Mouse (Mus musculus): ENCODE data around the gene Efcab14.

DNA sequence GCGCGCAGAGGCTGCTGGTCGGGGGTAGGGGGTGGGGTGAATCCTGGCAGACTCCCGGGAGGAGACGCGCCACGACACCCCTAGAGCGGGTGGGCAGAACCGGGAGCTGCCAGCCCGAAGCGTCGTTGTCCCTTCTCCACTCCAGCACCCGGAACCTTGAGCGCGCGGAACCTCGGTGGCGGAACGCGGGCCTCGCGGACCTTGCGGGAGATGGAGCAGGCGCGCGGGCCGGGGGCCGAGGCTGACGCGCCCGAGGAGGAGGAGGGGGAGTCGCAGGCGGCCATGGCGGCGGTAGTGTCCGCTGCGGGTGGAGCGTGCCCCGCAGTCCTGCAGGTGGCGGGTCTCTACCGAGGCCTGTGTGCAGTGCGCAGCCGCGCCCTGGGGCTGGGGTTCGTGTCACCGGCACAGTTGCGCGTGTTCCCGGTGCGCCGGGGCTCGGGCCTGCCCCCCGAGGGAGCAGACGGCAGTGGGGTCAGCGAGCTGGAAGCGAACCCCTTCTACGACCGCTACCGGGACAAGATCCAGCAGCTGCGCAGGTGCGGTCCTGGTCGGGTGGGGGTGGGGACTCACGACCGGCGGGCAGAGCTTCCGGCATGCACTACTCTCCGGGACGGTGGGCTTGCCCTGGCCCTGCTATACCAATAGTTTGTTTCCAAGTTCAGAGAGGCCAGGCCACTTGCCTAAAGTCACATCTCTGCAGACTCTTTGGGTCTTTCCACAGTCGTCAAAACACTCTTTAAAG, 47.4 kb downstream of the Efcab14 start, which contains the start of gene Atpaf1:
- no peak for TF ChIP-seq CTCF (IDR thresholded peaks at IDR 0.05; ENCODE audit: control insufficient read depth, insufficient read depth, low read length)
- peak; percentile 36; the same call in 1 of the 2 replicates for TF ChIP-seq POLR2A (IDR thresholded peaks at IDR 0.05; ENCODE audit: borderline replicate concordance, control insufficient read depth, low read depth, low read length)
